Mouse (Mus musculus) lung, adult 2 months (tissue): ENCODE results near the gene Chmp1a. TPM values are rescaled to one million over a fixed set of nuclear protein-coding genes. Genes with fewer than 3 reads are reported as not detected.

Experiments
- DNase-seq: peaks from one replicate; pipeline ENCODE4 v3.0.0; 2022
- H3K4me1 ChIP-seq: fragments of 200-500 bp; 2 replicates; pipeline ENCODE4 v1.6.1; 2011; ENCODE audit warnings: low read length; ENCODE audit not compliant: control insufficient read depth, insufficient read depth
- H3K4me3 ChIP-seq: fragments of 200-500 bp; replicated peaks from 2 replicates; pipeline ENCODE3; 2011; ENCODE audit warnings: low read depth, mild to moderate bottlenecking, control low read depth, low read length; ENCODE audit errors: extremely low read depth
- CTCF ChIP-seq: fragments of 200-500 bp; IDR thresholded peaks from 2 replicates; pipeline ENCODE4 v1.5.1; 2011; ENCODE audit warnings: mild to moderate bottlenecking, low read length, control low read depth; ENCODE audit not compliant: insufficient read depth
- POLR2A ChIP-seq: fragments of 200-500 bp; IDR thresholded peaks from 2 replicates; pipeline ENCODE4 v1.6.1; 2011; ENCODE audit warnings: low read depth, mild to moderate bottlenecking, control low read depth, low read length, borderline replicate concordance; ENCODE audit errors: extremely low read depth
- WGBS: fragments of 180-500 bp; shearing (Covaris S2); methylation state at CpG from one replicate; pipeline ENCODE4 v1.1.7; 2018; 5-methylcytosine and 5-hydroxymethylcytosine counted together
- polyA plus RNA-seq: library from polyadenylated mRNA; depleted of rRNA; stranded (reverse); fragments of >200 nt; gene quantifications from 2 replicates; pipeline ENCODE4 v1.2.3, GENCODE M21; 2012; rRNA removed

Chmp1a gene
- polyA plus RNA-seq, 1 experiment, result 99.8 TPM

DNA sequence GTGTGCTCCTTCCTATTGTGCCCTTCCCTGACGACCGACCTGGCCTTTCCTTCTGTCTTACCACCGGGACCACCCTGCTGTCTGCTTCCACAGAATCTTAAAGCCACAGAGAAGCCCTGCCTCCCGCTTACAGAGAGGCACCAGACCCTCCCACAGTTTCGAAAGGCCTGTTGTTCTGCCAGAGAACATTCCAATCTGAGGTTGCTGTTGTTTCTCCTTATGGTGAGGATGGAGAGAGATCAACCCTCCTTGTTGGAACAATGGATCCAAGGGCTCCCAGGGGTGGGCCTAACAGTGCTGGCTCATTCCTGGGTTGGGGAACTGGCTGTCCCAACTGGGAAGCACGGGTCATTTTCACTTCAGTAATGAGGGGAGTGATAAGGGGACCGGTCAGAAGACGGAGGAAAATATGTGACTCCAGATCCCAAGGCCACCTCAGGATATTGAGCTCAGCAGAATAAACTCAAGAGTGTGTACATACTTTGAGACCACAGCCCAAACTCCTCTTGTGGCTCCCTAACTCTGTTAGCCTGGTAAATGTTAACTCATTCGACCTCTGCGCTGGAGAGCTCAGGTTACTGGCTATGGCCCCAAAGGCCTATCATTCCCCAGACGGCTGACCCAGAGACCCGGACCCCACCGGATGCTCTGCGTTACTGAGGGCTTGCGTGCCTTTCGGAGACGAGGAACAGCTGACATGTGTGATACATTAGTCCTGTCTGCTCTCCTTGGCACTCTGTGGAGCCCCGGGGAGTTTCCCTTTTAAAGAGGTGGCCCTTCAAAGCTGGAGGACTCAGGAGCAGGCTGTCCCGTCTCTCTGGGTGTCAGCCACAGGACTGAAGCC, 26.8 kb downstream of the Chmp1a start, which contains the start of gene Dpep1:
Gene Dpep1, plus strand, starts transcription at position 677 of the 844 bp plus-strand sequence.
- DNase-seq, result peak; percentile 31
- WGBS, result 25% methylated on average over 19 of the region's 19 CpGs
- H3K4me3 ChIP-seq, result peak within 1 kb of the TSS; percentile 62

DNA sequence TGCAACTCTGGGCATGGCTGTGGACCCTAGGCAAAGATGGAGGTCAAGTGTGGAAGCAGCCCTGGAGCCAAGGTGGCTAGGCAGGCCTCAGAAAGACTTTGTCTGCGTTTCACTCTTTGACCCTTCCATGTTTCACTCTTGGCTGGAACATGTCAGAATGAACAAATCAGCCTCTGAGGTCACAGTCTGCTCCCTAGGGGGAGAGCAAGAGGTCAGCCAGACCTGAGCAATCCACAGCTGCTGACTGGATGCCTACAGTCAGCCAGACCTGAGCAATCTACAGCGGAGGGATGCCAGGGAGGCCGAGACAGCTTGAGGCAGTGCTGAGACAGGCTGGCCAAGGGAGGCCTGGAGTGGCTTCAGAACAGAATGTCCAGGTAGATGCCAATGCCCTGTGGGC, 31.2 kb downstream of the Chmp1a start:
- WGBS, result 51% methylated on average over 3 of the region's 3 CpGs
- TF ChIP-seq CTCF, result no peak
- no peak for TF ChIP-seq POLR2A
- H3K4me3 ChIP-seq, result no peak overlapping the region
- no peaks in the 10 kb centered on the region for H3K4me1 ChIP-seq
- DNase-seq, result no peak

More for the DNA sequence above, 26.8 kb downstream of the Chmp1a start, which contains the start of gene Dpep1:
- no peaks in the 10 kb centered on the region; the same call in 1 of the 2 replicates for H3K4me1 ChIP-seq
- peak; percentile 50; the same call in 1 of the 2 replicates for TF ChIP-seq POLR2A
- no peak for TF ChIP-seq CTCF

DNA sequence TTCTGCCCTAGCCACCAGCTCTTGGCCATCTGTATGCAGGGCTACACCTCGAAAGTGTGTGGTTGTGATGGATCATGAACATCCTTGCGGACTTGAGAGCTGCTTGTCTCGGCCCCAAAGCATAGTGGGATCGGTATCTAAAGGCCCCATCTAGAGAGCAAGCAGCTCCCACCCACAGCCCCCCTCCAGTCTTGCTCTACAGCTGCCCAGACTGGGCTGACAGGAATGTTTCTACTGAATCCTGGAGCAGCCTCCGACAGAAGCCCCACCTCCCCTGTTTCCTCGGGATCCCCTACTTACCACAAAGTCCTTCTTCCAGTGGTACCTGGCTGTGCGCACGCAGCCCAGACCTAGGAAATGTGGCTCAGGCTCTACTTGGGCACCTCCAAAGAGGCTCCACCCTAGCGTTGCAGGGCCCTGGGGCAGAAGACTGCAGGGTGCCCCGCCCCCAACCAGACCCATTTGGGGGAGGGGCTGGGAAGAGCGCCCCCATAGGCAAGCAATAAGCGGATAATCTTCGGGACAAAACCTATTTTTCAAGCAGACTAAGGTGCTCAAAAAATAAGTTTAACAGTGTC, 54.6 kb downstream of the Chmp1a start, which contains the start of gene Sult5a1:
Gene Sult5a1, minus strand, starts transcription at position 428 of the 578 bp plus-strand sequence.
- H3K4me3 ChIP-seq, result peak within 1 kb of the TSS; percentile 44
- no peak for DNase-seq
- TF ChIP-seq POLR2A, result no peak
- no peak for TF ChIP-seq CTCF
- 29% methylated on average over 13 of the region's 13 CpGs for WGBS
- H3K4me1 ChIP-seq, result no peaks in the 10 kb centered on the region; the same call in 1 of the 2 replicates

DNA sequence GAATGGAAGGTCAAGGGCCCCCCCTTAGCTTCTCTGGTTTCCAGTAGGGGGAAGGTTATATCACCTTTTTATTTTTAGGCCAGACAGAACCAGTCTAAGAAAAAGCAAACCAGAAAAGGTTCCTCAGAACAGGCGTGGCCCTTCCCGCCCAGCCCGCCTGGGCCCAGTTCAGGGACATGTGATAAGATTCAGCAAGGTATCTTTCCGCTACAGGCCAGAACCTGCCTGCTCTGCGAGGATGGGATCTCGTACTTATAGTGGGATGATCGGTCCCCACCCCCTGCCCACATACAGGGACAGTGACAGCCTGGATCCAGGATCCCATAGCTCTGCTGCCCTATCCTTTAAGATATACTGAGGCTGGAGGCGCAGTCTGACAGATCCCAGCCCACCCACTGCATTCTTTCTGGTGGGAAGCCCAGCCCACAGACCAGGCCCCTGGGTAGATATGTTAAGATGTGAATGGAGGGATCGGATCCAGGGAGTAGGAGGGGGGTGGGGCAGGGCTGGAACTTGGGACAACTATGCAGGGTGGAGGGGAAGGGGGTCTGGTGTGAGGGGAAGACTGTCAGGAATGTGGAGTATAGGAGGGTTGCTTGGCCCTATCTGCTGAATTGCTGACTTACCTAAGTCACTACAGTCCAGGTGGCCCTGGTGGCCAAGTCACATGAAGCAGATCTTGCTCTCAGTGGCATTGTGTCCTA, 56.3 kb downstream of the Chmp1a start:
- 87% methylated on average over 9 of the region's 9 CpGs for WGBS
- no peak for DNase-seq

DNA sequence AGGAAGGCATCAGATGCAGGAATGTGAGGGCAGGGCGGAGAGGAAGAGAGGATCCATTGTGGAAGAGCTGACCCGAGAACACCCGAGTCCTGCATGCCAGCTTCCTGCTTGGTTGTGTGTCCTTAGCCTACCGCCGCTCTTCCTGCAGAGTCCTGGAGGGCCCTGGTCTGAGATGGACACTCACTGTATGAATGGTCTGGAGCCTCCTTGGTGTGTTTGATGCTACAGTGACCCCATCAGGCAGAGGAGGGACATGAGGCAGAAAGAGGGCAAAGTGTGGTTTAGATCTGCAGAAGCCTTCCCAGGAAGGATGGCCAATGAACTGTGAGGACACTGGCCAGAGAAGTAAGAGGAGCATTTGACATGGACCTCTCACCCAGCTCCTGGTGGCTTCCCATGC, 57.4 kb downstream of the Chmp1a start:
- Histone ChIP-seq H3K4me1 (no peaks in the 10 kb centered on the region; the same call in 1 of the 2 replicates), H3K4me3 (no peak overlapping the region)
- peak; percentile 72 for TF ChIP-seq CTCF
- TF ChIP-seq POLR2A, result no peak
- no peak for DNase-seq
- WGBS, result 40% methylated on average over 5 of the region's 5 CpGs

More for the DNA sequence above, 56.3 kb downstream of the Chmp1a start:
- Histone ChIP-seq H3K4me3 (no peak overlapping the region), H3K4me1 (no peaks in the 10 kb centered on the region; the same call in 1 of the 2 replicates)
- TF ChIP-seq CTCF (no peak), POLR2A (no peak)

Other genes starting within 250 kb of the Chmp1a start
- 48.7 and 67.5 TPM in 2 replicates for gene Ankrd11, start 170.5 kb downstream of the Chmp1a start, polyA plus RNA-seq
- gene Spg7, start 149.8 kb downstream of the Chmp1a start, polyA plus RNA-seq, result 71.1 and 85.5 TPM in 2 replicates
- gene Rpl13, start 110.4 kb downstream of the Chmp1a start, polyA plus RNA-seq, result 1,500 and 2,209 TPM in 2 replicates
- 1.3 and 1.7 TPM in 2 replicates for gene Cpne7, start 95.4 kb downstream of the Chmp1a start, polyA plus RNA-seq
- 35.3 and 45.2 TPM in 2 replicates for gene Sult5a1, start 54.4 kb downstream of the Chmp1a start, polyA plus RNA-seq
- gene Dpep1, start 26.5 kb downstream of the Chmp1a start, polyA plus RNA-seq, result 210 and 267 TPM in 2 replicates
- gene Spata33, start 69 bp upstream of the Chmp1a start, polyA plus RNA-seq, result 2.8 and 3.1 TPM in 2 replicates
- gene Cdk10, start 12.1 kb upstream of the Chmp1a start, polyA plus RNA-seq, result 48.5 and 60.3 TPM in 2 replicates
- gene Spata2l, start 23.5 kb upstream of the Chmp1a start, polyA plus RNA-seq, result 8.3 and 9.6 TPM in 2 replicates
- 34.1 and 37.8 TPM in 2 replicates for gene Zfp276, start 41.4 kb upstream of the Chmp1a start, polyA plus RNA-seq
- 83.9 and 94.4 TPM in 2 replicates for gene Vps9d1, start 41.6 kb upstream of the Chmp1a start, polyA plus RNA-seq
- gene Fanca, start 105.8 kb upstream of the Chmp1a start, polyA plus RNA-seq, result 17.8 and 21.8 TPM in 2 replicates
- gene Spire2, start 120.0 kb upstream of the Chmp1a start, polyA plus RNA-seq, result 5.2 TPM in 2 replicates
- 150 and 188 TPM in 2 replicates for gene Tcf25, start 161.0 kb upstream of the Chmp1a start, polyA plus RNA-seq
- gene Mc1r, start 194.3 kb upstream of the Chmp1a start, polyA plus RNA-seq, result not detected in 2 replicates
- gene Tubb3, start 198.7 kb upstream of the Chmp1a start, polyA plus RNA-seq, result 1.2 and 1.4 TPM in 2 replicates
- 23.0 and 30.9 TPM in 2 replicates for gene Def8, start 210.8 kb upstream of the Chmp1a start, polyA plus RNA-seq